Mouse (Mus musculus): Measurements from ENCODE around the gene Gm973. TPM values are rescaled to one million over a fixed set of nuclear protein-coding genes. Genes with fewer than 3 reads are reported as not detected.
"Not testable (repeated sequence)": the region's sequence is repeated elsewhere in the genome, so short reads cannot be mapped to it uniquely, and the experiment has no call there.

Gm973 gene
- polyA plus RNA-seq, 1 experiment from 2014 or later, result 5.5 TPM

GRCm38 (mm10) chr1:59631986-59632659 is 116.1 kb downstream of the Gm973 start:
- WGBS, result 70% methylated on average over 5 of the region's 5 CpGs
- no peak overlapping the region for H3K27ac ChIP-seq (ENCODE audit: low read length)
- H3K36me3 ChIP-seq (ENCODE audit: insufficient read depth, low read length), result no peaks in the 10 kb centered on the region
- no peaks in the 10 kb centered on the region for H3K9me3 ChIP-seq (ENCODE audit: low read length)
- H3K9ac ChIP-seq (replicated peaks; ENCODE audit: low read depth), result no peak overlapping the region
- no peak overlapping the region for H3K4me3 ChIP-seq (ENCODE audit: low read depth, low read length)
- TF ChIP-seq EP300 (IDR thresholded peaks at IDR 0.05), result no peak
- no peak for TF ChIP-seq CTCF (IDR thresholded peaks at IDR 0.05)
- no peak for DNase-seq (ENCODE audit: low spot score)
- H3K27me3 ChIP-seq (replicated peaks; ENCODE audit: insufficient read depth, low read length), result no peaks in the 10 kb centered on the region
- ATAC-seq, result no peak
- no peaks in the 10 kb centered on the region for H3K4me1 ChIP-seq (ENCODE audit: insufficient read depth, low read depth, low read length)
- no peak overlapping the region for H3K4me2 ChIP-seq (replicated peaks; ENCODE audit: low read depth, low read length)

GRCm38 (mm10) chr1:59633056-59633455 is 117.0 kb downstream of the Gm973 start:
- Histone ChIP-seq H3K4me2 (replicated peaks; ENCODE audit: low read depth, low read length) (no peak overlapping the region), H3K27me3 (replicated peaks; ENCODE audit: insufficient read depth, low read length) (no peaks in the 10 kb centered on the region), H3K9me3 (ENCODE audit: low read length) (no peaks in the 10 kb centered on the region), H3K36me3 (ENCODE audit: insufficient read depth, low read length) (no peaks in the 10 kb centered on the region), H3K4me3 (ENCODE audit: low read depth, low read length) (no peak overlapping the region), H3K27ac (ENCODE audit: low read length) (no peak overlapping the region), H3K9ac (replicated peaks; ENCODE audit: low read depth) (no peak overlapping the region), H3K4me1 (ENCODE audit: insufficient read depth, low read depth, low read length) (no peaks in the 10 kb centered on the region)
- no peak for DNase-seq (ENCODE audit: low spot score)
- 25% methylated on average over 6 of the region's 6 CpGs for WGBS
- no peak for ATAC-seq
- TF ChIP-seq EP300 (IDR thresholded peaks at IDR 0.05), result no peak
- no peak for TF ChIP-seq CTCF (IDR thresholded peaks at IDR 0.05)

DNA sequence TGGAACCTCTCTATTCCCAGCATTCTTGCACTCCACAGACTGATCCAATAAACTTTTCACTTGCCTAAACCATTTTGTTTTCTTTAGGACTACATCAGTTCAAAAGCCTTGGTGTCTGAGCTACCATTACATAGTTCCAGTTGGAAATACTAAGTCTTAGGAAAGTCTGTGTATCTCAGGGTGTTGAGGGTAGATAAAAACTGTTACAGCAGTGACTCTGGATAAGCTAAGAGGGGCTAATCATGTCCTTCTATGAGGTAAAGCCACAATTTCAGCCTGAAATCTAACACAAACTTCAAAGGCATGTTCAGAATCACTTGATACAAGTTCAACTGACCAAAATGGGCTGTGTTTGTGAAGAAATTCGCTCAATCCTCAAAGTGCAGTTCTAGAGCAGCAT is 120.3 kb downstream of the Gm973 start:
- DNase-seq (ENCODE audit: low spot score), result no peak

GRCm38 (mm10) chr1:59638371-59638770 is 122.3 kb downstream of the Gm973 start:
- H3K27ac ChIP-seq (ENCODE audit: low read length), result no peak overlapping the region
- no peak overlapping the region for H3K4me2 ChIP-seq (replicated peaks; ENCODE audit: low read depth, low read length)
- H3K36me3 ChIP-seq (ENCODE audit: insufficient read depth, low read length), result 0 out of 2 replicates have a peak, but pooled peaks cover 5% of the 10 kb centered on the region
- no peaks in the 10 kb centered on the region for H3K4me1 ChIP-seq (ENCODE audit: insufficient read depth, low read depth, low read length)
- ATAC-seq (no peak), DNase-seq (ENCODE audit: low spot score) (no peak)
- TF ChIP-seq CTCF (IDR thresholded peaks at IDR 0.05) (peak; percentile 16; the same call in 1 of the 2 replicates), EP300 (IDR thresholded peaks at IDR 0.05) (no peak)
- WGBS, result 79% methylated on average over 3 of the region's 3 CpGs
- no peaks in the 10 kb centered on the region for H3K27me3 ChIP-seq (replicated peaks; ENCODE audit: insufficient read depth, low read length)
- no peak overlapping the region for H3K9ac ChIP-seq (replicated peaks; ENCODE audit: low read depth)
- H3K9me3 ChIP-seq (ENCODE audit: low read length), result no peaks in the 10 kb centered on the region
- H3K4me3 ChIP-seq (ENCODE audit: low read depth, low read length), result no peak overlapping the region

More for the DNA sequence above, 120.3 kb downstream of the Gm973 start:
- H3K27ac ChIP-seq (ENCODE audit: low read length), result no peak overlapping the region
- no peaks in the 10 kb centered on the region for H3K36me3 ChIP-seq (ENCODE audit: insufficient read depth, low read length)
- WGBS, result 74% methylated on average over 1 of the region's 1 CpGs
- no peaks in the 10 kb centered on the region for H3K4me1 ChIP-seq (ENCODE audit: insufficient read depth, low read depth, low read length)
- H3K9ac ChIP-seq (replicated peaks; ENCODE audit: low read depth), result no peak overlapping the region
- ATAC-seq, result no peak
- no peak for TF ChIP-seq CTCF (IDR thresholded peaks at IDR 0.05)
- TF ChIP-seq EP300 (IDR thresholded peaks at IDR 0.05), result no peak
- H3K27me3 ChIP-seq (replicated peaks; ENCODE audit: insufficient read depth, low read length), result no peaks in the 10 kb centered on the region
- no peak overlapping the region for H3K4me2 ChIP-seq (replicated peaks; ENCODE audit: low read depth, low read length)
- H3K4me3 ChIP-seq (ENCODE audit: low read depth, low read length), result no peak overlapping the region
- H3K9me3 ChIP-seq (ENCODE audit: low read length), result no peaks in the 10 kb centered on the region

- TF ChIP-seq CTCF (IDR thresholded peaks at IDR 0.05) (no peak), EP300 (IDR thresholded peaks at IDR 0.05) (no peak)
- H3K36me3 ChIP-seq (ENCODE audit: insufficient read depth, low read length), result 0 out of 2 replicates have a peak, but pooled peaks cover 7% of the 10 kb centered on the region
- H3K27ac ChIP-seq (ENCODE audit: low read length), result no peak overlapping the region
- H3K9ac ChIP-seq (replicated peaks; ENCODE audit: low read depth), result no peak overlapping the region
- ATAC-seq, result no peak
- H3K4me2 ChIP-seq (replicated peaks; ENCODE audit: low read depth, low read length), result no peak overlapping the region
- 56% methylated on average over 1 of the region's 1 CpGs for WGBS
- H3K4me1 ChIP-seq (ENCODE audit: insufficient read depth, low read depth, low read length), result no peaks in the 10 kb centered on the region
- DNase-seq (ENCODE audit: low spot score), result no peak
- no peaks in the 10 kb centered on the region for H3K9me3 ChIP-seq (ENCODE audit: low read length)
- H3K27me3 ChIP-seq (replicated peaks; ENCODE audit: insufficient read depth, low read length), result no peaks in the 10 kb centered on the region
- H3K4me3 ChIP-seq (ENCODE audit: low read depth, low read length), result no peak overlapping the region
These were observed 126.4 kb downstream of the Gm973 start for GRCm38 (mm10) chr1:59642488-59642887.

GRCm38 (mm10) chr1:59646502-59646901 is 130.4 kb downstream of the Gm973 start:
- H3K36me3 ChIP-seq (ENCODE audit: insufficient read depth, low read length); H3K9me3 ChIP-seq (ENCODE audit: low read length); H3K27ac ChIP-seq (ENCODE audit: low read length); H3K27me3 ChIP-seq (replicated peaks; ENCODE audit: insufficient read depth, low read length); DNase-seq (ENCODE audit: low spot score); H3K4me1 ChIP-seq (ENCODE audit: insufficient read depth, low read depth, low read length); H3K4me3 ChIP-seq (ENCODE audit: low read depth, low read length); H3K9ac ChIP-seq (replicated peaks; ENCODE audit: low read depth); ATAC-seq; H3K4me2 ChIP-seq (replicated peaks; ENCODE audit: low read depth, low read length): not testable (repeated sequence)
- 90% methylated on average over 2 of the region's 2 CpGs for WGBS
